Mouse (Mus musculus) heart, embryonic 16.5 days (tissue): ENCODE measurements at regions not wholly inside any gene's neighbourhood (a gene's known extent, or its start where the extent isn't known, plus 50 kb on each side); places are given as distances from the start of the nearest gene placed in this dataset.

Source experiments
- ATAC-seq: fragments of 200-750 bp; cut with Nextera tagmentation; replicated peaks from 2 replicates; pipeline ENCODE4 v1.8.0; 2017; ENCODE audit warnings: moderate number of reproducible peaks; ENCODE audit not compliant: insufficient read depth, low FRiP score; ENCODE audit errors: extremely low read depth
- H3K27ac ChIP-seq: fragments of 300-500 bp; sonication (generic); 2 replicates; pipeline ENCODE4 v1.5.1; 2014; ENCODE audit warnings: mild to moderate bottlenecking, low read length, control low read depth, moderate library complexity
- H3K27me3 ChIP-seq: fragments of 300-500 bp; sonication (generic); 2 replicates; pipeline ENCODE4 v1.6.1; 2014; ENCODE audit warnings: low read length, mixed read lengths; ENCODE audit not compliant: control insufficient read depth, insufficient read depth
- H3K36me3 ChIP-seq: fragments of 300-500 bp; sonication (generic); 2 replicates; pipeline ENCODE4 v1.6.1; 2014; ENCODE audit not compliant: control insufficient read depth, insufficient read depth
- H3K4me1 ChIP-seq: fragments of 300-500 bp; sonication (generic); 2 replicates; pipeline ENCODE4 v1.6.1; 2014; ENCODE audit warnings: low read length, mixed read lengths; ENCODE audit not compliant: control insufficient read depth, insufficient read depth
- H3K4me2 ChIP-seq: fragments of 300-500 bp; sonication (generic); 2 replicates; pipeline ENCODE4 v1.6.1; 2014; ENCODE audit warnings: low read depth, mild to moderate bottlenecking, control low read depth, low read length
- H3K4me3 ChIP-seq: fragments of 300-500 bp; sonication (generic); 2 replicates; pipeline ENCODE4 v1.5.1; 2014; ENCODE audit warnings: mild to moderate bottlenecking, control low read depth, low read length
- H3K9ac ChIP-seq: fragments of 300-500 bp; sonication (generic); 2 replicates; pipeline ENCODE4 v1.6.1; 2014; ENCODE audit warnings: low read length, control low read depth
- H3K9me3 ChIP-seq: fragments of 300-500 bp; sonication (generic); replicated peaks from 2 replicates; pipeline ENCODE4 v1.6.1; 2016; ENCODE audit warnings: low read length; ENCODE audit not compliant: control insufficient read depth
- WGBS: fragments of 180-500 bp; shearing (Covaris S2); extraction: QIAGEN DNeasy Blood & Tissue Kit; methylation state at CpG from one replicate; pipeline ENCODE4 v1.1.7; 2014; 5-methylcytosine and 5-hydroxymethylcytosine counted together

DNA sequence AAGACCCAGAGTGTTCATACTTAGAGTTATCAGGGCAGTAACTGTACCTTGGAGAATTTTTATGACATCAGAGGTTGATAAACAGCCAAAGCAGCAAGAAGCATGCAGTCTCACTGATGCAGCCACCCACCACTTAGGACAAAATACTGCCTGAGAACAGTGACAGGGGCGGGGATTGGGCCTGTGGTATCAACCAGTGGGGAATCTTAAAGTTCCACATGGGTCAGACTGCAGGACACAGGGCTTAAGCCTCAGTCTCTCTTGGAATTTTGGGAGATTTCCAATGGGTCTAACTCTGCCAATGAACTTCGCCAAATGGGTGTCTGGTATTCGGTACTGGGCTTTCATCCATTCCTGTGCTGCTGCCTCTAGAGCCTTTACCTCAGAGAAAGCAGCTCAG is 88.8 kb upstream of the Stac start:
- H3K9me3 ChIP-seq: no peaks in the 10 kb centered on the region
- no peak overlapping the region for H3K9ac ChIP-seq
- no peak overlapping the region for H3K4me2 ChIP-seq
- H3K27ac ChIP-seq: no peak overlapping the region
- 72% methylated on average over 3 of the region's 3 CpGs for WGBS
- no peak overlapping the region for H3K4me3 ChIP-seq
- no peaks in the 10 kb centered on the region for H3K4me1 ChIP-seq
- no peaks in the 10 kb centered on the region for H3K27me3 ChIP-seq
- no peaks in the 10 kb centered on the region for H3K36me3 ChIP-seq
- no peak for ATAC-seq

DNA sequence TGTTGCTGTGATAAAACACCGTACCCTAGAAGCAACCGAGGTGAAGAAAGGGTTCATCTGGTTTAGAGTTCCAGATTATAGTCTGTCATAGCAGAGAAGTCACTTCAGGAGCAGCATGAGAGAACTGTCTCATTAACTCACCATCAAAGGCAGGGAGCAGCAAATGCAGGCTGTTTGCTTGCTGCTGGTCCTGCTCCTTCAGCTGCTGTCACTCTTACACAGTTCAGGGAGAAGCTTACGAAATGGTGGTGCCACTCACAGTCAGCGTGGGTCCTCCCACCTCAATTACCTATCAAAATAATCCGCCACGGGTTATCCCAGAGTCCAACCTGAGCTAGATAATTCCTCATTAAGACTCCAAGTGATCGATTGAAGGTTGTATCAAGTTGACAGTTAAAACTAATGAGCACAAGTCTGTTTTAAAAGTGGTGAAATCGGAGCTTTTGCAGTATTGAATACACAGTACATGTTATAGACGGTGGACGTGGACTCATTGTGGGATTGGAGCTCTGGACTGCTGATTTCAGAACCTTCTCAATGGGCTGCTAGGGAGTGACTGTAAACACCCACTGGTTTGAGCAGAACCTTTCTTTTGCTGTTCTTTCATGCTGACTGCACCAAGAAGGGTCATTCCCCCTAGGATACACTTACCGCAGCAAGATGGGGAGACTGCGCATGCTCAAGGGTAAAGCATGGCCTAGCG is 87.4 kb upstream of the Stac start:
- H3K4me1 ChIP-seq: no peaks in the 10 kb centered on the region
- H3K36me3 ChIP-seq: no peaks in the 10 kb centered on the region
- H3K4me2 ChIP-seq: no peak overlapping the region
- no peak overlapping the region for H3K4me3 ChIP-seq
- no peak for ATAC-seq
- WGBS: 77% methylated on average over 13 of the region's 13 CpGs
- H3K9ac ChIP-seq: no peak overlapping the region
- no peaks in the 10 kb centered on the region for H3K27me3 ChIP-seq
- H3K9me3 ChIP-seq: no peaks in the 10 kb centered on the region
- H3K27ac ChIP-seq: no peak overlapping the region

DNA sequence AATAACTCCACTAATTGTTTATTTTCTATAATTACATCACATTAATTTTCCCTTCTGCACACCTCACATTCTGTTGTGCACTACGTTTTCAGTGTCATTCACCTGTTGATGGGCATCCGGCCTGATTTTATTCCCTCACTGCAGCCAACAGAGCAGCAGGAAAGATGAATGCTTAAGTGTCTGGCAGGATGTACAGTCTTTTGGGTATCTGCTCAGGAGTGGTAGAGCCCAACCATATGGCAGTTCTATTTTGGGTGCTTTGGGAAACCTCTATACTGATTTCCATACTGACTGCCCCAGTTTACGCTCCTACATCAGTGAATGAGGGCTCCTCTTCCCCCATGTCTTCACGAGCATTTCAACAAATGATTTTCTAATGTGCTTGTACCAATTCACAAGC is 84.1 kb upstream of the Stac start:
- H3K9me3 ChIP-seq: no peaks in the 10 kb centered on the region
- H3K4me1 ChIP-seq: no peaks in the 10 kb centered on the region
- no peak overlapping the region for H3K4me3 ChIP-seq
- 85% methylated on average over 4 of the region's 4 CpGs for WGBS
- no peak overlapping the region for H3K4me2 ChIP-seq
- H3K9ac ChIP-seq: no peak overlapping the region
- ATAC-seq: no peak
- H3K27me3 ChIP-seq: no peaks in the 10 kb centered on the region
- H3K27ac ChIP-seq: no peak overlapping the region
- no peaks in the 10 kb centered on the region for H3K36me3 ChIP-seq

DNA sequence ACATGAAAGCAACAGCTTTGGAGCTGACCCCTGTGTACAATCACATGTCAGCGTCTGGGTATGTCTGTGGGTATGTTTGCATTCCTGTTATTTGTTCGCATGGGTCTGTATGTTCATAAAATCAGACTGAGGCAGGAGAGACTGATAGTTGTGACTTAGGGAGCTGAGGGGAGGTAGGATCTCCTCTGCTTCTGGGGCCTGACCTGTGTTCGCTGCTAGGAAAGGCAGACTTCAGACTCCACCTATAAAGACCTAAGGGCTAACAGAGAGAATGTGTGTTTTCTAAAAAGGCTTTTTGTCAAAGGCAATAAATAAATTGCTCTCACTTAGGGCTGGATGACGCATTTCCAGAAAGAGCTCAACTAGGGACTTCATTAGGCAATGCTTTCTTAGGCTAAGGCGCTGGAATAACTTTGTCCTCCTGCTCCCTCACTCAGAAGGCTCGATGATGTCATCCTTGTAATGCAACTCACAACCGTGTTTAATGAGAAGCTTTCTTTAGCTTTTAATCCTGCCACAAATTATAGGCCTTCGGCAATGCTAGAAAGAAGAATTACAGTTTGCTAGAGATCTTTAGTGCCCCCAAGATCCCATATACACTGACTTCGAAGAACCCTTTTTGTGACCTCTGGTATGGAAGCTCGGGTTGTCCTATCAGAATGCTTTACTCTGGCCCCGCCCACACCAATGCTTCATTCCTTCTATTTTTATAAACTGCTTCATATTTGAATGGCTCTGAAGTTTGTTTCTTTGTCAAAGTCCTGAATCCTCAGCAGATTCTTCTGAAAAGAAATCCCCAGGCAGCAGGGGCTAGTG is 72.7 kb upstream of the Stac start:
- Histone ChIP-seq H3K27ac (no peak overlapping the region), H3K4me2 (no peak overlapping the region), H3K9ac (no peak overlapping the region), H3K36me3 (no peaks in the 10 kb centered on the region), H3K4me3 (no peak overlapping the region), H3K4me1 (no peaks in the 10 kb centered on the region), H3K27me3 (no peaks in the 10 kb centered on the region), H3K9me3 (no peaks in the 10 kb centered on the region)
- ATAC-seq: no peak
- WGBS: 75% methylated on average over 11 of the region's 11 CpGs

DNA sequence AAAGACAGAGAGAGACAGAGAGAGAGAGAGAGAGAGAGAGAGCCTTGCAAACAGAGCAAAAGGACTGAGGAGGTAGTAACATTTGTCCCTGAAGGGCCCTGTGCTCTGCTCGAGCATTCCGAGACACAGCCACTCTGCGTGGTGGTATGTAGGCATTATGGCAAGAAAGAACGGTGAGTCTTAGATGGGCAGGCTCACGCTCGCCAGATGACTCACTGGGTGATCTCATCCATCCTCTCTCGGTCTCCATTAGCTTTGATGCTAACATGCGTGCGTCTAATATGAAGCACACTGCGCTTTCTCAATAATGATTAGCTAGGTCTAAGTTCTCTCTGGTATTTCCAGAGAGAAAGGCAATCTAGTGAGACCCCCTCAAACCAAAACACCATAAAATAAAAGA is 65.1 kb upstream of the Stac start:
- no peak for ATAC-seq
- H3K4me1 ChIP-seq: no peaks in the 10 kb centered on the region
- H3K9me3 ChIP-seq: no peaks in the 10 kb centered on the region
- no peaks in the 10 kb centered on the region for H3K36me3 ChIP-seq
- no peaks in the 10 kb centered on the region for H3K27me3 ChIP-seq
- no peak overlapping the region for H3K4me2 ChIP-seq
- WGBS: 75% methylated on average over 10 of the region's 10 CpGs
- H3K4me3 ChIP-seq: no peak overlapping the region
- H3K27ac ChIP-seq: no peak overlapping the region
- H3K9ac ChIP-seq: no peak overlapping the region

DNA sequence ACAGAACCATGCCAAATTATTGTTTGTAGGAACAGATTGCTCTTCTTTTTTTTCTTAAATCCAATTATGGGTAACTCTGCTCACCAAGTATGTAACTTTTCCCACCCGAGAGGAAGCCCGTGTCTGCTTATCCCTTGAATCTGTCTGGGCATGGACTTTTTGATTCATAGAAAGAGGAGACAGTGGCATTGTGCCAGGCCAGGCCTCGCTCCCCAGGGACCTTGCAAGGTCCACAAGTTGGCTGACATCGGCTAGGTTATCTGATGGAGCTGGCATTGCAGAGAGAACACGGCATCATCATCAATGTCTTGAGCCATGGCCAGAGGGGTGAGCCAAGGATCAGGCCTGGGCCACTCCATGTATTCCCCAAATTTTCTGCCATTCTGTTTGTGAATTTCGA is 56.0 kb upstream of the Stac start:
- ATAC-seq: no peak
- H3K27ac ChIP-seq: no peak overlapping the region
- no peaks in the 10 kb centered on the region for H3K36me3 ChIP-seq
- WGBS: 73% methylated on average over 6 of the region's 6 CpGs
- no peak overlapping the region for H3K9ac ChIP-seq
- H3K9me3 ChIP-seq: no peaks in the 10 kb centered on the region
- H3K4me3 ChIP-seq: no peak overlapping the region
- no peak overlapping the region for H3K4me2 ChIP-seq
- no peaks in the 10 kb centered on the region for H3K27me3 ChIP-seq
- H3K4me1 ChIP-seq: no peaks in the 10 kb centered on the region

DNA sequence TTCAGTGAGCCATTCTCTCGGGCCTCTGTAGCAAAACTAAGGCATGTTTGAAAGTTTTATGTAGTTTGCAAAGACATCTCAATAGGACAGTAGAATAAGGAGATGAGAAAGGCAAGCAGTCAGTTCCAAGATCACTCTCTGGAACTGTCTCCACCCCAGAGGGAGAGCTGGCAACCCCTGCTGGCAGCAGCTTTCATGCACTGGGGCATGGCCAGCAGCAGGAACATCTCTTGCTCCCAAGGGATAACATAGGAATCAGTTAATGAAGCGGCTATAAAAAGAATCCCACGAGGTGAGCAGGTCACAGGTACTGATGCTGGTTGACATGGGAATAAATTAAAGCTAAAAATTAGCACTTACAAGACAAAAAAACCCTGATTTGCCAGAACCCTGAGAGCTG is 55.1 kb upstream of the Stac start:
- Histone ChIP-seq H3K4me2 (no peak overlapping the region), H3K36me3 (no peaks in the 10 kb centered on the region), H3K27ac (no peak overlapping the region), H3K4me1 (no peaks in the 10 kb centered on the region), H3K9ac (no peak overlapping the region), H3K9me3 (no peaks in the 10 kb centered on the region), H3K4me3 (no peak overlapping the region), H3K27me3 (no peaks in the 10 kb centered on the region)
- WGBS: 41% methylated on average over 3 of the region's 3 CpGs
- no peak for ATAC-seq
